Mouse (Mus musculus) embryo, embryonic 11.5 days (tissue): ENCODE data around the gene Sp2.

Experiments
- DNase-seq: peaks from one replicate; pipeline ENCODE4 v3.0.0-alpha.2; 2012; ENCODE audit warnings: low read depth, low spot score

The Sp2 gene

GRCm38 (mm10) chr11:96982859-96983258, at the start of gene Sp2:
Sp2 (minus strand) TSS chr11:96982959.
- DNase-seq = no peak

GRCm38 (mm10) chr11:97032499-97032898, 49.7 kb upstream of the Sp2 start:
- no peak for DNase-seq

DNA sequence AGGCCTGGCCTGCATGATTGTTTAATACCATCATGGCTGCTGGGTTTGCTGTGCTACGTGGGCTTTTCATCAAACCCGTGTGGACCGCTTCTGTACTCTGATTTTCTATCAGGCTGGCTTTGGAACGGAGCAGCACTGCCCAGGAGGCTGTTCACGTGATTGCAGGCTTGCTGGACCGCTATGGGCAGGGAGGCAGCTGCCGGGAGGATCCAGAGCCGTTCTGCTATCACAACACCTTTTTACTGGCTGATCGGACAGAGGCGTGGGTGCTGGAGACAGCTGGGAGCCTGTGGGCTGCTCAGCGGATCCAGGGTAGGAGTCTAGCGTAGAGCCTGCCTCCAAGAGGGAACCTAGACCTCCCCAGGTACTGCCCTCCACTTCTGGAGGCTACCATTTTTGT, 49.2 kb upstream of the Sp2 start:
- DNase-seq = no peak

DNA sequence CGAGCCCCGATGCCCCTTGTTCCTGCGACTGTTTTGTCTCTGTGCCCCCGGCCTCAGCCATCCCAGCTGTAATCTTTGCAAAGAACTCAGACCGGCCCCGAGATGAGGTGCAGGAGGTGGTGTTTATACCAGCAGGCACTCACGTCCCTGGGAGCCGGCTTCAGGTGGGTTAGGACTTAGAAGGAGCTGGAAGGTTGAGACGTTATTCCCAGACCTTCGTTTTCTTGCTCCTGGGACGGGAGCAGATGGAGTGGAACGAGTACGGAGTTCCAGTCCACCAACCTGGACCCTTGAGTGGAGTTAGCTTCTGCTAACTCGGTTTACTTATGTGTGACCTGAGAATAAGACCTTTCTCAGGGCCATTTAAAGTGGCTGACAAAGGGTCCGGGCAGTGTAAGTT, 47.7 kb upstream of the Sp2 start:
- DNase-seq = no peak

DNA sequence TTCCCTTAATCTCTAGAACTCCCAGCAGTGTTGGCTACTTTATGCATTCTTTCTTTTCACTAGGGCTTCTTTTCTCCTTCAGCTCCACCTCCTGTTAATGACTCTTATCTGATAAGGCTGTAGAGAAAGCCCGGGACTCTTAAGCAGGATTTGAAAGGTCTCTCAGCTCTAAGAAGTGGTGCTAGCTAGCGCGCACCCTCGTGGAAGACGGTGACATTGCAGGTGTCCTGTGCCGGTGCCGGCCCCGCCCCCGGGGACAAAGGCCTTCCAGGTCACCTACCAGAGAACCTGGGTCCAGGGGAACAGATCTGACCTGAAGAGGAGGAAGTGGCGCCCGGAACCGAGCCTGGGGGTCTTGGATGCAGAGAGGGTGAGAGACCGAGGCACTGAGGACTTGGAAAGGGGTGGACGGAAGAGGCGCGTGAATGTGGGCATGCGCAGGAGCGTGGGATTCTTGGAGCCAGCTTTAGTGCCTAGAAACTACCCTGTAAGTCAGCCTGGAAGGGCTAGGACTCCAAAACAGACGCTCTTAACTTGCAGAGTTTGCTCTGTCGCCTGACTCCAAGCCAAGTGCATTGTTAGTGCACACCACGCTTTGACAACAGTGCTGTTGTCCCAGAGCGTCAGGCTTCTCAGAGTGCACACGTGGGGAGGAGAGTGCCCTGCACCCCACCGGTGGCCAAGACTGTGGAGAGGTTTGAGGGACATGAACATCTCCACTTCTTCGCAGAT, 47.1 kb upstream of the Sp2 start, which contains the start of gene Scrn2:
Scrn2 (plus strand) TSS at position 253 of the 732 bp plus-strand sequence.
- DNase-seq = peak; percentile 79

GRCm38 (mm10) chr11:97025721-97026344, 43.1 kb upstream of the Sp2 start:
- DNase-seq = peak; percentile 84

DNA sequence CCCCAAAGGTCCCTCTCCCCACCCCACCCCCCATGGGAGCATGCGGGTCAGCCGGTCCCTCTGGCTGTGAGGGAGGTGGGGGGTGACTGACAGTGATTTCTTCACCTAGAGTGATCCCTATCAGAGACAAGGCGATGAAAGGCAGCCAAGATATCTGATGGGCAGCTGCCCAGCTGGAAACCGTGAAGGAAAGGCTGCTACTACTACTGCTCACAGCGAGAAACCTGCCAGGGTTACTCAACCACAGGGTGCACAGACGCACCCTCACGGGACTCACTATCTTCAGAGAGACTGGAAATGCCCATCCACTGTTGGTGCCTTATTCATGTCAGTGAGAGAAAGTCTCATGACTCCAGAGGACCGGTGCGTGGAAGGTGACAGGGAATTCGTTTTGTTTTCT, 42.2 kb upstream of the Sp2 start:
- DNase-seq = no peak

DNA sequence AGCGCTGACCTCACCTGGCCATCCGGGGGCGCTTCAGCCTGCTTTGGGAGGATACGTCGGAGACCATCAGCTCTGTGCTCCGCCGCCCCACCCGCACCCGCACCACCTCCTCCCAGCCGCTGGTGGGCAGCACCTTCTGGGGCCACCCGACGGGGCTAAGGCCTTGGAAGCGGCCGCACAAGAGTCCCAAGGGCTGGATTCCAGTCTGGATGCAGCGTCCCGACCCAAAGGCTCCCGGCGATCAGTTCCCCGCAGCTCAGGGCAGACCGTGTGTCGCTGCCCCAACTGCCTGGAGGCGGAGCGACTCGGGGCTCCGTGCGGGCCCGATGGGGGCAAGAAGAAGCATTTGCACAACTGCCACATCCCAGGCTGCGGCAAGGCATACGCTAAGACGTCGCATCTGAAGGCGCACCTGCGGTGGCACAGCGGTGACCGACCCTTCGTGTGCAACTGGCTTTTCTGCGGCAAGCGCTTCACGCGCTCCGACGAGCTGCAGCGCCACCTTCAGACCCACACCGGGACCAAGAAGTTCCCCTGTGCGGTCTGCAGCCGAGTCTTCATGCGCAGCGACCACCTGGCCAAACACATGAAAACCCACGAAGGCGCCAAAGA, 39.2 kb upstream of the Sp2 start:
- peak; percentile 58 for DNase-seq

DNA sequence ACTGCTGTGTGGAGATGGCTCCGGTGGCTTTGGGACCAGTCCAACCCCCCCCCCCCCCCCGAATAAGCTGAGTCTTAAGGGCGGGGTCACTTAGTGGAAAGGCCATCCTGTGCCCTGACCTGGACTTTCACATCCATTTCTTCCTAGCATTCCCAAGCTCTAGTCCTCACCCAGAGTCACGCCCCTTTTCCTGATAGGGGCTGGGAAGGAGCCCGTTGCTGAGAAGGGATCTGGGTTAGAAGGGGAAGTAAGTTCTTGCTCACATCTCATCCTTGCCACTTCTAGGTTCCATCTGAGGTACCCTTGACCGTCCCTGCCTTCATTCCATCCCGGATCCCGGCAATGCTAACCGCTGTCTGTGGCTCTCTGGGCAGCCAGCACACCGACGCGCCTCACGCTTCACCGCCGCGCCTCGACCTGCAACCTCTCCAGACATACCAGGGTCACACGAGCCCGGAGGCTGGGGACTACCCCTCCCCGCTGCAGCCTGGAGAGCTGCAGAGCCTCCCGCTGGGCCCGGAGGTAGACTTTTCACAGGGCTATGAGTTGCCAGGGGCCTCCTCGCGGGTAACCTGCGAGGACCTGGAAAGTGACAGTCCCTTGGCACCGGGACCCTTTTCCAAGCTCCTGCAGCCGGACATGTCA, 38.5 kb upstream of the Sp2 start:
- DNase-seq = no peak

DNA sequence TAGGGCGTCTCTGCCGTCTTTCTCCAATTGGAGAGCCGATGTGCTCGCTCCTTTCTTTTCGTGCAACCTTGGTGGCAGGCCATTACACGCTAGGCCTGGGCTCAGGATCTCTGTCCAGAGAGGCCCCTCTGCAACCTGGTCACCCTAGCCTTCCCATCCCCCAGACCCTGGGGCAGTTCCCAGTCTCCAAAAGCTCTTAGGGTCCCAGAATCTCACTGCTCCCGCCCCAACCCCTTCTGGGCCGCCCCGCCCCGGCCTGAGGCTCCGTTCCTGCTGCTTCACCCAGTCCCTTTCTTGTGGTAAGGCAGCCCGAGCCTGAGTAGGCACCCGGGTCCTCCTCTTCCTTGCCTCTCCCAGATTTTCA, 36.6 kb upstream of the Sp2 start:
- no peak for DNase-seq

DNA sequence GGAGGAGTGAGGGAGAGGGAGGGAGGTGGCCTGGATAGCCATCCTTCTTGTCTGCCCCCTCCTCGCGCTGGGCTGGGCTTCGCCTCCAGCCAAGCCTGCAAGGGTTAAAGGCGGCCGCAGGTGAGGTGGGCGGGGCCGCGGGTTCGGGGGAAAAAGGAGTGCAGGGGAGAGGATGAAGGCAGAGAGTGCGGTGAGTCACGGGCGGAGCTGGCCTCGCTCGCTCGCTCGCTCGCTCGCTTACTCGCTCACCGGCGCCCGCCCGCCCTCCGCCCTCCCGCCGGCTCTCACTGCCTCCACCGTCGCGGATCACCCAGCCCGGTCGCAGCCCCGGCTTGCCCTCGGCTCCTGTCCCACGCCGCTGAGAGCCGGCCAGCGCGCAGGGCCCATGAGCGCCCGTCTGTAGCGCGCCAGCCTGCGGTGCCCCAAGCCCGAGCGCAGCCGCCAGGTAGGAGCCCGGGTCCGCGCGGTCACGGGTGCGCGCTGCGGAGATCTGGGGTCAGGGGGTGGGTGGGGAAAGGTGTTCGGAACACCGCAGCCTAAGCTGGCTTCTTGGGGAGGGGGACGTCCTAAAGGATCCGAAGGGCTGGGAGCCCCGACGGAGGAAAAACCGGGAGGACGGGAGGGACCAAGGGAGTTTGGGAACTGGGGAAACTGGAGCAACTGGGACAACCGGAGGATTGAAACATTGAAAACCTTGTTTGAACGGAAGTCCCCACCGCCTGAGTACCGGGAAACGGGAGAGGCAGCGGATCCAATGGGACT, 36.0 kb upstream of the Sp2 start:
- no peak for DNase-seq

GRCm38 (mm10) chr11:97017696-97018582, 35.2 kb upstream of the Sp2 start:
- DNase-seq = no peak

- no peak for DNase-seq
Observed at GRCm38 (mm10) chr11:97013121-97013670, 30.4 kb upstream of the Sp2 start, which contains the start of gene Sp6. Sp6 (plus strand) TSS chr11:97013394.

GRCm38 (mm10) chr11:97009198-97009790, 26.5 kb upstream of the Sp2 start:
- DNase-seq = no peak

GRCm38 (mm10) chr11:97007093-97007794, 24.5 kb upstream of the Sp2 start:
- DNase-seq = no peak

DNA sequence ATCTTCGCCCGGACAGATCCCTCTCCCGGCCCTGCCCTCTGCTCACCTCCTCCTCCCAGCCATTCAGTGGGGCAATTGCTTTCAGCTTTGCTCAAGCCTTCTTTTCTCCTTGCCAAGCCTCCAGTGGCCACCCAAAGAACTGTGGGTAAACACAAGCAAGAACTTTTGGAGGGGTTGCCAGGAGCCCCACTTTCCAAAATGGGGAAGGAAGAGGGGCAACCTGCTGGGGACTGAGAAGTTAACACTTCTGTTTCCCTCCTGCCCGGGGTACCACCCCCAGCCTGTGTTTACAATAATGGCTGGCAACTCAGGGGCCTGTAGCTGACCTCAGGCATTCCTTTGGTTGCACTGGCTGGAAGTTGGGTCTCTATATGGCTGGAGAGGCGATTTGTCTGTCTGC, 20.4 kb upstream of the Sp2 start:
- DNase-seq = no peak

- no peak for DNase-seq
Observed at GRCm38 (mm10) chr11:96997380-96997956, 14.7 kb upstream of the Sp2 start.

DNA sequence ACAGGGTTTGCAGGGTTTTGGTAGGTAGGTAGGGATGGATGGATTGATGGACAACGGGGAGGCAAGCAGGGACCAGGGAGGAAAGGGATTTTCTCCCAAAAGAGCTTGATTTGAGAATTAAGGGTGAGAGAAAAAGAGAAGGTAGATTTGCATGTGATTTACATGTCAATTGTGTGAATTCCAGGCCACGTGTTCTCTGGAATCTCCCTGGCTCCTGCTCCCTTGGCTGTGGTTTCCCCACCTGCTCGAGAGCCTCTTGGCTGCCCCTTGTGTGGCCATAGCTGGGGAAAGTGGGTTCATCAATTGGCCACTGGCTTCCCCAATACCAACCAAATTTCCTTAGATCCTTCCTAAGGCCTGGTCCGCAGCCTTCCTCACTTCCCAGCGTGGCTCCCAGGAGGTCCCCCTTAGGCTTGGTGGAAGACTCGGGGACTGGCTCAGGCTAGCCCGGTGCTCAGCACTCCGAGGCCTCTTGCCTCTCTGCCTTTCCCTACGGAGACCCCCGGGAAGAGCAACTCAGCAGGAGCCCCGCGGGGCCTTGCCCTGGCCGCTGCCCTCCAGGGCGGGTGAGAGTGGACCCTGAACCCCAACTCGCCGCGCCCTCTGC, 14.1 kb upstream of the Sp2 start:
- no peak for DNase-seq
